Mouse (Mus musculus) heart, embryonic 14.5 days (tissue): ENCODE data around the gene Akap9. TPM values are rescaled to one million over a fixed set of nuclear protein-coding genes. Genes with fewer than 3 reads are reported as not detected.
"Not testable (repeated sequence)": the region's sequence is repeated elsewhere in the genome, so short reads cannot be mapped to it uniquely, and the experiment has no call there.

Source experiments
- ATAC-seq: fragments of 200-750 bp; cut with Nextera tagmentation; 2 replicates; pipeline ENCODE4 v1.8.0; 2017; ENCODE audit warnings: low read depth, moderate TSS enrichment; ENCODE audit not compliant: insufficient number of reproducible peaks, insufficient read depth, low FRiP score
- H3K27ac ChIP-seq, 2 experiments: fragments of 200-500 bp in 1 of 2; fragments of 300-500 bp in 1 of 2; sonication (generic) in 1 of 2; replicated peaks in 1 of 2; 2 replicates each; pipeline ENCODE4 v1.5.1; 2012 to 2014; ENCODE audit warnings: low read depth in 2 of 2, low read length in 2 of 2, control low read depth in 1 of 2, mild to moderate bottlenecking in 1 of 2, mixed read lengths in 1 of 2; ENCODE audit not compliant: control insufficient read depth in 1 of 2, insufficient read depth in 1 of 2
- H3K27me3 ChIP-seq: fragments of 300-500 bp; sonication (generic); 2 replicates; pipeline ENCODE4 v1.6.1; 2014; ENCODE audit warnings: mild to moderate bottlenecking, low read length, control low read depth; ENCODE audit not compliant: control insufficient read depth, insufficient read depth
- H3K36me3 ChIP-seq: fragments of 300-500 bp; sonication (generic); 2 replicates; pipeline ENCODE4 v1.6.1; 2014; ENCODE audit warnings: mild to moderate bottlenecking, control low read depth, low read length, mixed read lengths; ENCODE audit not compliant: control insufficient read depth, insufficient read depth
- H3K4me1 ChIP-seq, 2 experiments: fragments of 200-500 bp in 1 of 2; fragments of 300-500 bp in 1 of 2; sonication (generic) in 1 of 2; 2 replicates each; pipeline ENCODE4 v1.6.1; 2012 to 2014; ENCODE audit warnings: low read length in 2 of 2, control low read depth in 1 of 2, mixed read lengths in 1 of 2; ENCODE audit not compliant: control insufficient read depth in 2 of 2, insufficient read depth in 2 of 2
- H3K4me2 ChIP-seq: fragments of 300-500 bp; sonication (generic); 2 replicates; pipeline ENCODE4 v1.6.1; 2014; ENCODE audit warnings: mild to moderate bottlenecking, low read length
- H3K4me3 ChIP-seq, 2 experiments: fragments of 200-500 bp in 1 of 2; fragments of 300-500 bp in 1 of 2; sonication (generic) in 1 of 2; 2 replicates each; pipeline ENCODE4 v1.5.1; 2012 to 2014; ENCODE audit warnings: low read length in 2 of 2, mild to moderate bottlenecking in 2 of 2, control low read depth in 1 of 2, low read depth in 1 of 2, moderate library complexity in 1 of 2; ENCODE audit not compliant: control insufficient read depth in 1 of 2, insufficient read depth in 1 of 2
- H3K9ac ChIP-seq: fragments of 300-500 bp; sonication (generic); 2 replicates; pipeline ENCODE4 v1.6.1; 2014; ENCODE audit warnings: mild to moderate bottlenecking, low read length
- H3K9me3 ChIP-seq: fragments of 300-500 bp; sonication (generic); 2 replicates; pipeline ENCODE4 v1.6.1; 2016; ENCODE audit warnings: low read length, control low read depth; ENCODE audit not compliant: control insufficient read depth
- WGBS: fragments of 180-500 bp; shearing (Covaris S2); extraction: QIAGEN DNeasy Blood & Tissue Kit; methylation state at CpG from one replicate; pipeline ENCODE4 v1.1.7; 2014; 5-methylcytosine and 5-hydroxymethylcytosine counted together
- polyA plus RNA-seq: library from polyadenylated mRNA; unstranded; fragments of >200 nt; fragmentation: Nextera tagmentation; extraction: Ambion mirVana; gene quantifications from 2 replicates; pipeline ENCODE4 v1.2.1, GENCODE M21; 2014

Gene Akap9
- polyA plus RNA-seq, 1 experiment from 2014 or later = 104 TPM

DNA sequence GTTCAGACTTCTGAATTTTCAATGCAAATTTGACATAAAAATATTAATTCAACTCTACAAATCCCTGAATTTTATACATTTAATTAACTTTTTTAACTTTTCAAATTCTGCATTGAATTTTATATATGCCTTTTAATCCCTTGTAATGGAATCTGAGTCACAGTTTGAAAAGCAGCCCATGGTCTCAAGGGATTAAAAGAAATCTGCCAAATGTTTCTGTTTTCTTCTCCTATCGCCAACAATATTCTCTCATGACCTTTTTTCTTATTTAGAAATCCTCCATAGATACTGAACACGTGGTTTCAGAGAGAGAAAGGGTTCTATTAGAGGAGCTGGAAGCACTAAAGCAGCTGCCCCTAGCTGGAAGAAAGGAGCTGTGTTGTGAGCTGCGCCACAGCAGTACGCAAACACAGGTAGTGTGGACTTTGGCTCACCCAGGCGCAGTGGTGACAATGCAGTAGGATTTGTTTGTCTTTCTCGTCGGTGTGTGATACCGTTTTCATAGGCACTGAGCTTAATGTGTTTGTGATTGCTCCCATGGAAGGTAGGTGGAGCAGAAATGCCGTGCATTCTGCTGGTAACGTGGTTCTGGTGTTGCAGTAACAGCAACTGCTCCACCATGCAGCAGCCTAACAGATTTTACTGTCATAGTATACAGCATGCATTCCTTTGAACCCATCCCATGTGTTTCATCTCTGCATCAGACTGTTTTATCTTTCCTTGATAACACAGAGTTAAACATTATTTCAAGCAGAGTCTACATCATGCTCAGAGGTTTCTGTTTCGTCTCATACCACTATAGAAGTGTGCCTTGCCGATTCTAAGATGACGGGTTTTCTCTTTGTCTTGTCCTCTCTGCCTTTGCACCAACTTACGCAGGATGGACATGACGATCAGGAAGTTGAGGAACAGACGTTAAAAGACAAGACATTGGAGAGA, 76.9 kb downstream of the Akap9 start:
- ATAC-seq = no peak

DNA sequence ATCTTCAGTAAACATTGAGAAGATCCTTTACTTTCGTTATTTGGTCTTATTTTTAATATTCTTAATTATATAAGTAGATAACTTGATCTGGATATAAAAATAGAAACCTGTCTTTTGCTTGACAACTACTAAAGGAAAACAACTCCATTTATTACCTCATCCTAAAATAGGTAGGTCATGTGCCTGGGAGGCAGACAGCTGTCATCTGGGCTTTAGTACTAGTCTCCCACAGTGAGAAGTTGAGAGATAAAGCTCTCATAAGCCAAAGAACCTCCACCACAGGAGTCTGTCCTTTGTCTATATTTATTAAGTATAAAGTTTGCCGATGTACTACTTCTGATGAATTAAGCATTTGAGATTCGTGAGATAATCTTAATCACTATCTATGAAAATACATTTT, 78.8 kb downstream of the Akap9 start:
- Histone ChIP-seq H3K27me3 (no peaks in the 10 kb centered on the region), H3K9me3 (no peaks in the 10 kb centered on the region), H3K9ac (no peak overlapping the region), H3K4me1 (peaks cover 0 to 2% of the 10 kb centered on the region in 2 experiments; a peak in 1 of 4 replicates), H3K36me3 (peaks cover 57% of the 10 kb centered on the region), H3K27ac (no peak overlapping the region; a peak in 1 of 4 replicates), H3K4me3 (no peak overlapping the region), H3K4me2 (no peak overlapping the region)
- no peak for ATAC-seq
- 60% methylated on average over 3 of the region's 3 CpGs for WGBS

More for the DNA sequence above, 76.9 kb downstream of the Akap9 start:
- H3K4me2 ChIP-seq = no peak overlapping the region
- no peaks in the 10 kb centered on the region for H3K27me3 ChIP-seq
- WGBS = 83% methylated on average over 16 of the region's 16 CpGs
- H3K36me3 ChIP-seq = peaks cover 46% of the 10 kb centered on the region
- no peaks in the 10 kb centered on the region for H3K9me3 ChIP-seq
- no peak overlapping the region for H3K4me3 ChIP-seq
- H3K27ac ChIP-seq = no peak overlapping the region
- peaks cover 0 to 2% of the 10 kb centered on the region in 2 experiments; a peak in 1 of 4 replicates for H3K4me1 ChIP-seq
- H3K9ac ChIP-seq = no peak overlapping the region

DNA sequence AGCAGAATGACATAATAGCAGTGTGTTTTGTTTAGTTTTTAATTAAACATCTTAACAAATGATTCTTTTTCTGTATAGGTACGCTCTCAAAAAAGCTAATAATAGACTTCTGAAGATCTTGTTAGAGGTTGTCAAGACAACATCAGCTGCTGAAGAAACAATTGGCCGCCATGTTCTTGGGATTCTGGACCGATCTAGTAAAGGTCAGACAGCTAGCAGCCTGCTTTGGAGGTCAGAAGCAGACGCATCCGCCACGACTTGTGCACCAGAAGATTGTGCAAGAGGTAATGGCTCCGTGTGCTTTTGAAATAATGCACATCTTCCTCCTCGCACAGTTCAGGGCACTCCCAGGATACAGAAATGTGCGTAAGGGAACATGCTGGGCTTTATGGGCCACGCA, 80.4 kb downstream of the Akap9 start:
- ATAC-seq = no peak
- no peak overlapping the region for H3K4me2 ChIP-seq

DNA sequence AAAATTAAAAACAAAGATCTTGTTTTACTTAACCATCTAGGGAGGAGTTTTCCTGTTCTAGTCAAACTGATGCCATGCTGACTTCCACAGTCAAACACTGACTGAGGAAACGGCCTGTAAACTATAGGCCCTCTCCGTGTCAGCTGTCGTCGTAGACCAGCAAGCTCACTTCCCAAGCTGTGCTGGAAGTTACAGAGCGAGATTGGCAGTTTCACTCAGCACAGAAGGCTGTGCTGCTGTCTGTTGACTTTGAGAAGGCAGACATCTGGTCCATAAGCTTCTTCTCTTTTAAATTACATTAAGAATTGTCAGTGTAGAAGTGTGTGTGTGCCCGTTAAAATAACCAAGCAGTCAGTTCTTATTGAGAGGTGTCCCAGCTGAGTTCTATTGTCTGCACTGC, 81.7 kb downstream of the Akap9 start:
- Histone ChIP-seq H3K4me3 (no peak overlapping the region), H3K9me3 (no peaks in the 10 kb centered on the region), H3K27ac (no peak overlapping the region), H3K36me3 (peaks cover 74% of the 10 kb centered on the region), H3K27me3 (no peaks in the 10 kb centered on the region), H3K4me1 (peaks cover 0 to 2% of the 10 kb centered on the region in 2 experiments; a peak in 1 of 4 replicates), H3K9ac (no peak overlapping the region), H3K4me2 (no peak overlapping the region)
- no peak for ATAC-seq
- WGBS = 87% methylated on average over 6 of the region's 6 CpGs

More for the DNA sequence above, 80.4 kb downstream of the Akap9 start:
- Histone ChIP-seq H3K4me3 (no peak overlapping the region), H3K27ac (no peak overlapping the region), H3K4me1 (peaks cover 0 to 2% of the 10 kb centered on the region in 2 experiments; a peak in 1 of 4 replicates), H3K9me3 (no peaks in the 10 kb centered on the region), H3K27me3 (no peaks in the 10 kb centered on the region), H3K36me3 (peaks cover 71% of the 10 kb centered on the region), H3K9ac (no peak overlapping the region)
- WGBS = 94% methylated on average over 10 of the region's 10 CpGs

DNA sequence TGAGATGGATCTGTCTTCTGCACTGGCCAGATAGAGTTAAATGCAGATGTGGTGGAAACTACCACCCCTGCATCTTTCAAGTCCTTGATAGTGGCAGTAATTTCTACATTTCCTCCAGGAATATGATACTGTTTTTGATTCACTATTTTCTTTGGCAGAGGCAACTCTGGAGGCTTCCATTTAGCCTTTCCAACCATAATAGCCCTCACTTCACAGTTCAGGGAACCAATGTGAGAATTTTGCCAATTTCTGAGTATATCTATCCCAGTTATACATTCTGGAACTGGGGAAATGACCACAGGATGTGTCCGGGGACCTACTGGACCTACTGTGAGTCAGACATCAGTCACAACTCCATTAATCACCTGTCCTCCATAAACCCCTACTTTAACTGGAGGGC, 89.8 kb downstream of the Akap9 start:
- H3K27ac ChIP-seq, H3K9ac ChIP-seq, ATAC-seq, H3K4me2 ChIP-seq, H3K4me3 ChIP-seq, H3K9me3 ChIP-seq, H3K27me3 ChIP-seq, H3K4me1 ChIP-seq: not testable (repeated sequence)
- 67% methylated on average over 1 of the region's 1 CpGs for WGBS
- peaks cover 37% of the 10 kb centered on the region for H3K36me3 ChIP-seq

DNA sequence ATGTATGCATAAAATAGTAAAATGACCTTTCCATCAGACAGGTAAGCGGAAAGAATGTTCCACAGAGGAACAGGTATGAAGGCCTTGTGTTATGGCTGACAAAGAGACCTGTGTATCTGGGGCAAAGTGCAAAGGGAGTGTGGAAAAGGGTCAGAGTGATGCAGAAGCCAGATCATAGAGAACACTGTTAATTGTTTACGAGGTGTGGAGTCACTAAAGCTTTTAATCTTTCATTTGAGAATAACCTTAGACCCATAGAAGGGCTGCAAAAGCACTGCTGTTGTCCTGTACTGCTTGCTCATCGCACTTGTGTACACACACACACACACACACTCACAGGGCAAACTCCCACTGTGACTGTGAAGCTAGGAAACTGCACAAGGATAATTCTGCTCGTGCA, 91.5 kb downstream of the Akap9 start:
- no peaks in the 10 kb centered on the region for H3K9me3 ChIP-seq
- no peak overlapping the region for H3K9ac ChIP-seq
- H3K36me3 ChIP-seq = peaks cover 20% of the 10 kb centered on the region
- 93% methylated on average over 4 of the region's 4 CpGs for WGBS
- no peak overlapping the region for H3K27ac ChIP-seq
- no peak overlapping the region for H3K4me3 ChIP-seq
- H3K4me2 ChIP-seq = no peak overlapping the region
- peaks cover 8 to 17% of the 10 kb centered on the region in 2 experiments for H3K4me1 ChIP-seq
- H3K27me3 ChIP-seq = no peaks in the 10 kb centered on the region
- ATAC-seq = no peak

DNA sequence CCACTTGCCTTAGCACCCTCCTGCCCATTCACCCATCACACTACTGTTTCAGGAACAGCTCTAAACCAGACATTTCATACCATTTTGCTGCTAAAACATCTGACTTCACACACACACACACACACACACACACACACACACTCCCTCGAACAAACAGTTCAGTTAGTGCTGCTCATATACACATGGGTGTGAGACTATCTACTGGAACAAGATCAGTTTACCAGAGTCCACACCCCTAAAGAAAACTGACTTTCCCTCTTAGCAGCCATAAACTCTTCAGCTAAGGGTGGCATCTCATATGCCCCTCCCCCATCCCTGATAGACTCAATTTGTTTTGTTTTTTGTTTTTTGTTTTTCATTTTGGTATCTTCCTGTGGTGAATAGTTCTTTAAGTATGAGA, 92.2 kb downstream of the Akap9 start:
- H3K4me1 ChIP-seq = peaks cover 8 to 20% of the 10 kb centered on the region in 2 experiments
- H3K9me3 ChIP-seq = no peaks in the 10 kb centered on the region
- no peak overlapping the region for H3K9ac ChIP-seq
- H3K27me3 ChIP-seq = no peaks in the 10 kb centered on the region
- no peak for ATAC-seq
- 95% methylated on average over 1 of the region's 1 CpGs for WGBS
- H3K27ac ChIP-seq = no peak overlapping the region
- H3K36me3 ChIP-seq = peaks cover 15% of the 10 kb centered on the region; the same call in 1 of the 2 replicates
- no peak overlapping the region for H3K4me2 ChIP-seq
- no peak overlapping the region for H3K4me3 ChIP-seq
